Mouse (Mus musculus) adrenal gland (tissue): ENCODE data around the gene Kazn.

Experiments
- intact Hi-C: fragments of 180-260 bp; cut with DNase I; formaldehyde crosslinking; loops from one replicate; pipeline ENCODE4 v1.15.1; 2025
- long read RNA-seq, 2 experiments: library from polyadenylated mRNA; unstranded; transcript quantifications; one replicate each; pipeline ENCODE4 v2.0.0; 2020; ENCODE audit warnings: borderline replicate concordance in 1 of 2; ENCODE audit not compliant: insufficient replicate concordance in 1 of 2

Kazn gene
- long read RNA-seq, experiment 1, partial matches to known transcripts = 0 of 4 reads
- long read RNA-seq, experiment 1, other reads (novel, unspliced or antisense) = 3 of 4 reads
- long read RNA-seq, experiment 2, partial matches to known transcripts = 1 of 6 reads
- long read RNA-seq, experiment 2, other reads (novel, unspliced or antisense) = 2 of 6 reads

DNA sequence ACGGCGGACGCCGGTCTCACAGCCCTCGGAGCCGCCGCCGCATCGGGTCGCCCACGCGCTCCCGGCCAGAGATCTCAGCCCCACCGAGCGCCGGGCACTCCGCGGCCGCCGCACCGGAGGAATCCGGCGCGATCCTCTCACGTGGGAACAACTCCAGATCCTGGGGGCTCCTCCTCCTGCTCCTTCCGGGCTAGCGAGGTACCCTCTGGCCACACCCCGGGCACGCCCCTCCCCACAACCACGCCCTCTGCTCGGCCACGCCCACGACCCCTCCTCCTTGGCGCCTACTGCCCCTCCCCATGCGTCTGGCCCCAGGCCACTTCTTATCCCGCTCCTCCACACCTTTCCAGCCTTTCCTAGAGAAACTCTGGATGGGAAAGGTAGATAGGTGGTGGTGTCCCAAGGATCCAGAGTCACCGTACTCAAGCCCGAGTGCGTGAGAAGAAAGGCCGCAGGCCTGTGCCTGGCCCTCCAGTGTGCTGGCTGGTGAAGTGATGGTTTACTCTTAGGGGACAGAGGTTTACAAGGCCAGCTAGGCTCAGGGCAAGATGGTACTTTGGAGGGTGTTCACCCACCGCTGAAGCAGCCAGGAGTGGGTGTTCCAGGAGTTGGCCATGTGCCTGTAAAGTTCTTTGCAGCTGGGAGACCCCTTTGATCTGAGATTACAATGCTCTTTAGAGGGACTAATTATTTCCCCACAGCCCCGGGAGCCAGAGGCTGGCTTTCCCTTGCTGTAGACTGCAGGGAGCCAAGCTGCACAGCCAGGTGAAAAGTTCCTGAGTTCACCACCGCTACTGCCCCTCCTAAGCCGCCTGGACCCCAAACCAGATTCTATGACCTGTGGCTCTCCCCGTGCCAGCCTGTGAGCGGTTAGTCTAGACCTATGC, at the start of gene Kazn:
Gene Kazn (minus strand): TSS at position 162 of the 887 bp plus-strand sequence.
- intact Hi-C loops = loop anchor here (5.0 kb wide), 1 partner anchor 47 kb away; no protein-coding TSS in a partner anchor

DNA sequence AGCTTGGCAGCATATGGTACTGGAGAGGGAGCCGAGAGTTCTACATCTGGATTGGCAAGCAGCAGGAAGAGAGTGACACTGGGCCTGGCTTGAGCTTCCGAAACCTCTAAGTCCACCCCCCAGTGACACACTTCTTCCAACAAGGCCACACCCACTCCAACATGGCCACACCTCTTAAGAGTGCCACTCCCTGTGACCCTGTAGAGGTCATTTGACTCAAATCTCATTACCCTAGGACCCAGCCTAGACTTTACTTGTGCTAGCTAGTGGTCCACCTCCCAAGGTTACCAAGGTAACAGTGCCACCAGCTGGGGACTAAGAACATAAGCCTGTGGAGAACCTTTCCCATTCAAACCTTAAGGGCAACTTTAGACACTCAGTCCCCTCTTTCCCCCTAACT, 46.3 kb upstream of the Kazn start:
- intact Hi-C loops = no loop called here

- intact Hi-C loops = no loop called here
Measured at GRCm38 (mm10) chr4:142283867-142284266, 44.7 kb upstream of the Kazn start.

DNA sequence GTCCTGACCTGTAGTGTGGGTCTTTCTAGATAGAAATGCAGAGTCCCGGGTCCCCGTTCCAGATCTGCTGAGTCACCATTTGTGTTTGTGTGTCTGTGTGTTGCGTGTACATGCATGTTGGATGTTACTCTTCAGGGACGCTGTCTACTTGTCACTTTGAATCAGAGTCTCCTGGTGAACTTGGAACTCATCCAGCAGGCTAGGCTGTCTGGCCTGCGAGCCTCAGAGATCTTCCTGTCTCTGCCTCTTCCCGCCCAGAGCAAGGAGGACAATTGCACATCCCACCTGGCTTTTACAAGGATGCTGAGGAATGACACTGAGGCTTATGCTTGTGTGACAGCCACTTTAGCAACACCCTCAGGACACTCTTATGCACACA, 39.0 kb upstream of the Kazn start:
- intact Hi-C loops = no loop called here

GRCm38 (mm10) chr4:142277481-142278196, 38.4 kb upstream of the Kazn start:
- intact Hi-C loops = no loop called here

- intact Hi-C loops = no loop called here
Measured at GRCm38 (mm10) chr4:142275242-142275641, 36.0 kb upstream of the Kazn start.

- intact Hi-C loops = no loop called here
Measured at GRCm38 (mm10) chr4:142274441-142275234, 35.4 kb upstream of the Kazn start.

- intact Hi-C loops = no loop called here
Measured at GRCm38 (mm10) chr4:142271506-142271905, 32.3 kb upstream of the Kazn start.

GRCm38 (mm10) chr4:142267832-142268231, 28.6 kb upstream of the Kazn start:
- intact Hi-C loops = loop anchor here (5.0 kb wide), 1 partner anchor 79 kb away; no protein-coding TSS in a partner anchor

DNA sequence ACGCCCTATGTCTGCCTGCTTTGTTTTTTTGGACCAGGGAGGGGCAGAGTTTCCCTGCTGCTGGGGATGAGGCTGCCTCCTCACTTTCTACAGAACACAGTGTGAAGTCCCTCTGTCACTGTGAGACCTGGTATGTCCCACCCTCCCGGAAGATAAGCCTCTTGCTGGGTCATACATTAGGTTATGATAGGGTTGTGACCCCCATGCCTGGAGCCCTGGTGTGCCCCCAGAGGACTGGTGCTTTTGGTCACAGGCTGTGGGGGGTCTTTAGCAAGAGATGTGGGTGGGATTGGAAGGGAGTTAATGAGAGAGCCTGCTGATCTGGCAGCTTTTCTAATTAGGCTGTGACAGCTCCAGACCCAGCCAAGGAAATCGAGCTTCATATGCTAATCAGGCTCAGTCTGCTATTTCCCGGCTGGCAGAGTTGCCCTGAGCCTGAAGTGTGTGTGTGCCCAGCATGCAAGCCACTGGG, 28.2 kb upstream of the Kazn start:
- intact Hi-C loops = loop anchor here (5.0 kb wide), 1 partner anchor 80 kb away; no protein-coding TSS in a partner anchor

DNA sequence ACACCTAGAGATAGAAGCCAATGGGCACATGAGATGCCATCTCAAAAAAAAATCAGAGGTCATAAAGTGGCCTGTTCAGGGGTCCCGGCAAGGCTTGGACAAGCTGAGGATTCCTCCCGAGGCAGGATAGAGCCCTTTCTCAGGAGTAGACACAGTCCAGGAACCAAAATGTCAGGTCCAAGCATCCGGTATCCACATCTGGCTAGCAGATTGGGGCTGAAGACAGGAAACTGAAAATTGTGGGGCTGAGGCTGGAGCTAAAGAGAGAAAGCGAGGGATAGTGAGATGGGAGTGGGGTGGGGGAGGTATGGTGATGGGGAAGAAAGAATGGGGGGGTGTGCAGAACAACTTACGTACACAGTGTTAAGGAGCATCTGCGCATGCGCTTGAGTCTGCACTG, 25.1 kb upstream of the Kazn start:
- intact Hi-C loops = no loop called here

GRCm38 (mm10) chr4:142261725-142262124, 22.5 kb upstream of the Kazn start:
- intact Hi-C loops = no loop called here

DNA sequence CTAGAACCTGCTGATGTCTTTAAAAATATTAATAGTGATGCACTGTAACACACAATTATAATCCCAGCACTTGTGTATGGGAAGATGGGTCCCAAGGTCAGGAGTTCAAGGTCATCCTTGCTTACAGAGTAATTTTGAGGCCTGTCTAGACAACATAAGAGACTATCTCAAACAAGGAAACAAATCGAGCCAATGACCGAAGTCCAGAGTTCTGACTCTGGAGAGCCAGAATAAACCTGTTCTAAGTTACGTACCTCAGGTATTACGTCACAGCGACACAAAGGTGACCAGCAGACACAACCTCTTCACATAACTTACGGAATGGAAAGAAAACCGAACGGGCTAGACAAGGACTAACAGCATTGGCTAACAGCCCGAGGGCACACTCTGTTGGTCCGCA, 19.5 kb upstream of the Kazn start:
- intact Hi-C loops = loop anchor here (10.0 kb wide), 1 partner anchor 254 kb away; no protein-coding TSS in a partner anchor

DNA sequence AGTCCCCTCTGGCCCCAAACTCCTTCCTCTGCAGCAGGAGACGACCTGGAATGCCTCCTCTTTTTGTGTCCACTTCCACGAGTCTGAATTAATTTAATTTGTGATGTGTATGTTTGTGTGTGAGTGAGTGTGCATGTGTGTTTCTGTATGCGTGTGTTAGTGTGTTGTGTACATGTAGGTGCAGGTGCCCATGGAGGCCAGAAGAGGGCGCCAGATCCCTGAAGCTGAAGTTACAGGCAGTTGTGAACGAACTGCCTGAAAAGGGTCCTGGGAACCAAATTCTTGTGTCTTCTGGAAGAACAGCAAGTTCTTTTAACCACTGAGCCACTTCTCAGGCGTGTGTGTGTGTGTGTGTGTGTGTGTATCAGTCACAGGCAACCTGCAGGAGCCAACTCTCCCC, 14.9 kb upstream of the Kazn start:
- intact Hi-C loops = loop anchor here (10.0 kb wide), 1 partner anchor 249 kb away; no protein-coding TSS in a partner anchor

DNA sequence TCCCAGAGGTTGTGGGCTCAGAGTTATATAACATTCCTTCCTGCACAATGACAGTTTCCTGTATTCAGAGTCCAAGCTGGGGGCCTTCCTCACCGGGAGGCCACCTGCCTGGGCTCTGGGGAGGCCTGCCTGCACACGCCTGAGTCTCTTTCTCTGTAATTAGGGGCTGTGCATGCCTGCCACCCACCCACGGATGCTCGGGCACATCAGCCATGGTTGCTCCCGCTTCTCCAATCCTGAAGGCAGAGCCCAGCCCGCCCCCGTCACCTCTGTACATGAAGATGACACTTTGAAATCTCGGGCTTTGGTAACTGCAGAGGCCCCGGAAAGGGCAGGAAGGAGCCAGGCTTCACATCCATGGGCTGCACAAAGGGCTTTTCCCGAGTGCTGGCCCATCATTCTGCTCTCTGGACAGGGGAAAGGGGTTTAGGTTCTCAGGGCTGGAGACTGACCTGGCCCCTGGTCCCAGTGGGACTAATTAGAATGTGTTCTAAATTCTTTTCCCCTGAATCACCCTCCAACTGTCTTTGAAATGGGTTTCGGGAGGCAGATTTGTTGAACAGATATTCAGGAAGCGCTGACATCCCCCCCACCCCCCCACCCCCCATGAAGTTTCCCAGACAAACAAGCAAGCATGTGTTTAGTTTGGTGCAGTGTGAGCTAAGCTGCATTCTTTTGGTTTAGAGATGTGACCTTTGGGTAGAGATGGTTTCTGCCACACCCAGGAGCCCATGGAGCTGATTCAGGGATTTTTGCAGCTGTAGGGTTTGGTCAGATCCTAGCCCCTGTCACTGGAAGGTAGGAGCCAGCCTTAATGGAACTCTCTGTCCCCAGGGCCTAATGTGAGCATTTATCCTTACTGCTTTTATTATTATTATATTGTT, 12.5 kb upstream of the Kazn start:
- intact Hi-C loops = loop anchor here (10.0 kb wide), 1 partner anchor 247 kb away; no protein-coding TSS in a partner anchor

GRCm38 (mm10) chr4:142250054-142250453, 10.9 kb upstream of the Kazn start:
- intact Hi-C loops = loop anchor here (10.0 kb wide), 1 partner anchor 245 kb away; no protein-coding TSS in a partner anchor

DNA sequence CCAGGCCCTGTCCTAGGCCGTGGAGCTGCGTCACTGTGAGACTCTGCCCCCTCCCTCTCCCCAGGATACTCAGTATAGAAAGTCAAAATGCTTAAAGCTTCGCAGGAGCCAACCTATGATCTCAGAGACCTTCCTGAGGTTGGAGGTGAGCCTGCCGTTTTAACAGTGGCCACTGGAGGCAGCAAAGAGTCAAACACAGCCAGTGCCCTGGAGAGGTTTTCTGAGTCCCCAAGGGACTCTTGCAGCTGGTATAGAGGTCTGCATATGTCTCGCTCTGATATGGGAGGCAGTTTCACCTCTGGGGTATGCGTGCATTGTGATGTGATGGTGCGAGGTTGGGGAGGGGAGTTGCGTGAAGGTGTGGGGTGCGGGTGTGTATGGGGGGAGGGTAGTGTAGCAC, 10.2 kb upstream of the Kazn start:
- intact Hi-C loops = no loop called here

DNA sequence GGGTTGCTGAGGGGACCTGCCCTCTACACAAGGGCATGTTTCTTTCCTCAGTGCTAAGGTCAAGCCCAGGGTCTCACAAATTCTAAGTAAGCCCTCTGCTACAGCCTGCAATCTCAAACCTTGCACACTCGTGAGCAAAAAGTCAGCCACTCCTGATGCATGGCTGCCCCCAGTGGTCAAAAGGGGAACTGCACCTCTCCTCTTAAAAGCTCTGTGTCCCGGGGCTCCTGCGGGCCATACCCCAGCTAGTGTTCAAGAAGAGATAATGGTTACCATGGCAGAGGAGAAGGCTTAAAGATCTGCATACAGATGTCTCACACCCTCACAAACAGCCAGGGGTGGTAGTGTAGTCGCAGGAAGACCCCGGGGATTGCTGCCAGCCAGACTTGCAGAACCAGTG, 9.2 kb upstream of the Kazn start:
- intact Hi-C loops = loop anchor here (1.0 kb wide), 1 partner anchor 95 kb away; no protein-coding TSS in a partner anchor

GRCm38 (mm10) chr4:142246698-142247097, 7.5 kb upstream of the Kazn start:
- intact Hi-C loops = no loop called here

DNA sequence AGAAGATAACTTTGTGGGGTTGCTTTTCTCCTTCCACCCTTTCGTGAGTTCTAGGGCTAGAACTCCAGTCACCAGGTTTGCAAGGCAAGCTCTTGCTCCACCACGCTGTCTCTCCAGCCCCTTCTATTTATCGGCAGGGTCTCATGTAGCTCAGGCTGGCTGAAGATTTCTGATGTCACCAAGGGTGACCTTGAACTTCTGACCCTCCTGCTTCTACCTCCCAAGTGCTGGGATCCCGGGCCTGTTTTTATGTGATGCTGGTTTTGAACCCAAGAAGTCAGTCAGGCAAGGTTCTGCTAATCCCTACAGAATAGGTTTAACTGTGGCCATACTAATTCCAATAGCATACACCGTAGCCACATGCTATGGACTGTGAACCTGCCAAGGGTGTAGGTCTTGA, 5.4 kb upstream of the Kazn start:
- intact Hi-C loops = loop anchor here (5.0 kb wide), 1 partner anchor 52 kb away; no protein-coding TSS in a partner anchor
